Mouse (Mus musculus): ENCODE data around the gene Mcm5. TPM values are rescaled to one million over a fixed set of nuclear protein-coding genes. Genes with fewer than 3 reads are reported as not detected.

Mcm5 gene
- total RNA-seq, 2 experiments from 2014 or later = 6.0 TPM

- no peak for DNase-seq
Measured at GRCm38 (mm10) chr8:75102956-75103355, 6.4 kb upstream of the Mcm5 start.

GRCm38 (mm10) chr8:75103376-75103878, 5.9 kb upstream of the Mcm5 start:
- DNase-seq = no peak

GRCm38 (mm10) chr8:75108527-75109235, 688 bp upstream of the Mcm5 start:
- peak; percentile 57 to 65 for DNase-seq

- no peak for DNase-seq
Measured at GRCm38 (mm10) chr8:75110093-75110492, 724 bp downstream of the Mcm5 start.

GRCm38 (mm10) chr8:75118505-75118904, 9.1 kb downstream of the Mcm5 start:
- DNase-seq = no peak

GRCm38 (mm10) chr8:75119287-75119686, 9.9 kb downstream of the Mcm5 start:
- DNase-seq = no peak

- no peak for DNase-seq
Measured at GRCm38 (mm10) chr8:75119747-75120146, 10.4 kb downstream of the Mcm5 start.

- no peak for DNase-seq
Measured at GRCm38 (mm10) chr8:75127406-75127805, 18.0 kb downstream of the Mcm5 start.

GRCm38 (mm10) chr8:75132485-75132884, 23.1 kb downstream of the Mcm5 start:
- peak; percentile 38 to 49 for DNase-seq

- no peak for DNase-seq
Measured at GRCm38 (mm10) chr8:75133399-75133798, 24.0 kb downstream of the Mcm5 start.

- peak; percentile 33 to 43 for DNase-seq
Measured at GRCm38 (mm10) chr8:75134603-75135391, 25.4 kb downstream of the Mcm5 start.

GRCm38 (mm10) chr8:75135756-75136155, 26.4 kb downstream of the Mcm5 start:
- no peak for DNase-seq

GRCm38 (mm10) chr8:75136256-75136655, 26.9 kb downstream of the Mcm5 start:
- no peak for DNase-seq

GRCm38 (mm10) chr8:75137536-75137935, 28.2 kb downstream of the Mcm5 start:
- peak; percentile 14 to 25 for DNase-seq

GRCm38 (mm10) chr8:75150911-75151610, 41.7 kb downstream of the Mcm5 start:
- DNase-seq = no peak

- DNase-seq = no peak
Measured at GRCm38 (mm10) chr8:75151743-75152142, 42.4 kb downstream of the Mcm5 start.

GRCm38 (mm10) chr8:75152505-75153082, 43.2 kb downstream of the Mcm5 start:
- DNase-seq = no peak

- DNase-seq = no peak
Measured at GRCm38 (mm10) chr8:75154855-75155478, 45.6 kb downstream of the Mcm5 start.

GRCm38 (mm10) chr8:75155740-75156322, 46.5 kb downstream of the Mcm5 start:
- no peak for DNase-seq

- DNase-seq = no peak
Measured at GRCm38 (mm10) chr8:75157471-75158230, 48.3 kb downstream of the Mcm5 start.

- no peak for DNase-seq
Measured at GRCm38 (mm10) chr8:75169363-75169762, 60.0 kb downstream of the Mcm5 start.

All from layer of hippocampus, postnatal 36 days (tissue).